Comparison of ENCODE assay signal across 8 mouse cellular contexts in genomic region chr5:104108879-104109369, GRCm38 (mm10). TPM values are rescaled to one million over a fixed set of nuclear protein-coding genes. Genes with fewer than 3 reads are reported as not detected.
DNase-seq lines count a peak whose midpoint lies in the region; ATAC-seq lines count a peak whose summit lies in the region.

No protein-coding gene starts in this region.

- 29% methylated on average over 18 of the region's 18 CpGs for WGBS in heart, embryonic 15.5 days
- WGBS in limb, embryonic 11.5 days: 27% methylated on average over 18 of the region's 18 CpGs

- no peaks in the 10 kb centered on the region for H3K27me3 ChIP-seq in heart, embryonic 15.5 days
- H3K27me3 ChIP-seq in limb, embryonic 11.5 days (ENCODE audit: control insufficient read depth, insufficient read depth, low read length): no peaks in the 10 kb centered on the region

- DNase-seq in left cerebral cortex, adult 18-20 months (ENCODE audit: low spot score in 2 of 2): peak; percentile 65 to 72
- no peak for DNase-seq in left cerebral cortex, adult 11 months (ENCODE audit: low spot score)
- DNase-seq in cerebellum, postnatal 10 days: peak; percentile 54 to 65
- peak; percentile 56 for DNase-seq in limb, embryonic 11.5 days (ENCODE audit: low spot score)
- DNase-seq in retina, postnatal 1 day: peak; percentile 82
- DNase-seq in gastrocnemius, adult 8-10 months (ENCODE audit: low spot score in 2 of 2): no peak
- DNase-seq in c-Kit-positive CD71-positive TER-119-positive erythroid progenitor cells, embryonic 14.5 days (ENCODE audit: low spot score): no peak

- ATAC-seq in heart, embryonic 15.5 days (replicated peaks; ENCODE audit: insufficient number of reproducible peaks, insufficient read depth, low FRiP score, low read depth): no peak
- ATAC-seq in limb, embryonic 11.5 days (ENCODE audit: insufficient number of reproducible peaks, low FRiP score, low TSS enrichment, low read depth): 0 out of 2 replicates have a peak, but pooled peaks have one; percentile 13

- H3K36me3 ChIP-seq in heart, embryonic 15.5 days: no peaks in the 10 kb centered on the region
- no peaks in the 10 kb centered on the region for H3K36me3 ChIP-seq in limb, embryonic 11.5 days (ENCODE audit: control insufficient read depth, insufficient read depth, low read length)

- H3K4me3 ChIP-seq in heart, embryonic 15.5 days: peak overlapping the region; percentile 0; the same call in 1 of the 2 replicates
- H3K4me3 ChIP-seq in limb, embryonic 11.5 days (ENCODE audit: low read depth, low read length): no peak overlapping the region

- peaks cover 42% of the 10 kb centered on the region for H3K4me1 ChIP-seq in heart, embryonic 15.5 days (replicated peaks)
- peaks cover 36% of the 10 kb centered on the region for H3K4me1 ChIP-seq in limb, embryonic 11.5 days (ENCODE audit: control insufficient read depth, insufficient read depth, low read length)

- H3K9ac ChIP-seq in heart, embryonic 15.5 days: no peak overlapping the region
- no peak overlapping the region for H3K9ac ChIP-seq in limb, embryonic 11.5 days (ENCODE audit: low read length)

- peak overlapping the region; percentile 26 for H3K4me2 ChIP-seq in heart, embryonic 15.5 days
- H3K4me2 ChIP-seq in limb, embryonic 11.5 days (ENCODE audit: low read depth, severe bottlenecking): peak overlapping the region; percentile 28

- no peaks in the 10 kb centered on the region for H3K9me3 ChIP-seq in heart, embryonic 15.5 days (replicated peaks)
- no peaks in the 10 kb centered on the region for H3K9me3 ChIP-seq in limb, embryonic 11.5 days (ENCODE audit: control insufficient read depth, low read length)

- H3K27ac ChIP-seq in heart, embryonic 15.5 days: peak overlapping the region; percentile 51
- H3K27ac ChIP-seq in limb, embryonic 11.5 days (replicated peaks; ENCODE audit: low read depth, low read length): 0 out of 2 replicates have a peak overlapping the region, but pooled peaks have one; percentile 14

RNA-seq across cellular contexts. Expression of gene Sparcl1, which starts 4.6 kb away (rescaled TPM):
- 1,000 to 10,000 TPM; 1,509 to 1,567 TPM for total RNA-seq in left cerebral cortex, adult 18-20 months (2021)
- 113 and 115 TPM in 2 replicates for polyA plus RNA-seq in heart, embryonic 15.5 days (2015; fragmentation: Nextera tagmentation; extraction: Ambion mirVana)
- polyA plus RNA-seq in limb, embryonic 11.5 days (2014; fragmentation: Nextera tagmentation; extraction: Ambion mirVana): 20.5 and 21.8 TPM in 2 replicates
- total RNA-seq in gastrocnemius, adult 8-10 months (2022): 100 to 1,000 TPM in 2 of 4 experiments, 10 to 100 TPM in 2; 70.3 to 108 (median 94.1) TPM

RNA-seq across cellular contexts. Expression of gene Gm17660, which starts 31.5 kb away (rescaled TPM):
- not detected for total RNA-seq in left cerebral cortex, adult 18-20 months (2021)
- polyA plus RNA-seq in heart, embryonic 15.5 days (2015; fragmentation: Nextera tagmentation; extraction: Ambion mirVana): 0.35 TPM in 1 of 2 replicates, not detected in the other
- not detected in 2 replicates for polyA plus RNA-seq in limb, embryonic 11.5 days (2014; fragmentation: Nextera tagmentation; extraction: Ambion mirVana)
- total RNA-seq in gastrocnemius, adult 8-10 months (2022): not detected

Comparison
In these comparisons a context has a peak if more than half of its experiments do, and no peak if none do; other contexts are left out.
1. DNase-seq: peak in left cerebral cortex, adult 18-20 months (2 of 2), cerebellum, postnatal 10 days (2 of 2), limb, embryonic 11.5 days (single experiment) and retina, postnatal 1 day (single experiment); none in left cerebral cortex, adult 11 months (single experiment), gastrocnemius, adult 8-10 months (0 of 2) and c-Kit-positive CD71-positive TER-119-positive erythroid progenitor cells, embryonic 14.5 days (single experiment).
2. RNA of gene Sparcl1, which starts 4.6 kb away (total RNA-seq): 1,509 to 1,567 TPM in left cerebral cortex, adult 18-20 months; 70.3 to 108 TPM in gastrocnemius, adult 8-10 months; every median in the first group is over 10 times any median in the second.